Mouse (Mus musculus) Patski (cell line): ENCODE data around the gene Vamp5. TPM values are rescaled to one million over a fixed set of nuclear protein-coding genes. Genes with fewer than 3 reads are reported as not detected.

ENCODE experiments used
- ATAC-seq: fragments of 100-300 bp; one replicate; pipeline ENCODE4 v1.8.0; 2021
- CTCF ChIA-PET: fragments of 350-600 bp; sonication (Branson Sonifier 250); formaldehyde crosslinking; loops from one replicate; lab custom pipeline; 2022; ENCODE audit warnings: inconsistent platforms; lab: Charles Lee
- POLR2A ChIA-PET: fragments of 350-600 bp; sonication (Branson Sonifier 250); formaldehyde crosslinking; loops from one replicate; lab custom pipeline; 2022; ENCODE audit warnings: antibody characterized with exemption, inconsistent platforms; lab: Charles Lee
- DNase-seq: peaks from one replicate; pipeline ENCODE4 v3.0.0-alpha.2; 2011; ENCODE audit warnings: low read depth, low spot score
- H3K27me3 ChIP-seq: fragments of 371-371 bp; one replicate; pipeline ENCODE4 v1.5.1; 2021
- CTCF ChIP-seq: fragments of 100-300 bp; IDR thresholded peaks from one replicate; pipeline ENCODE4 v1.5.1; 2021
- in situ Hi-C: fragments of 300-500 bp; cut with MboI; formaldehyde crosslinking; loops from 3 replicates; pipeline ENCODE4 v1.11.1; 2018; ENCODE audit warnings: low pct_unique_long_range_greater_than_20kb, mixed read lengths
- polyA plus RNA-seq: library from polyadenylated mRNA; unstranded; gene quantifications from one replicate; pipeline ENCODE4 v1.2.3, GENCODE M21; 2021

Vamp5 gene
- polyA plus RNA-seq, 1 experiment from 2014 or later, result 33.2 TPM

GRCm38 (mm10) chr6:72359891-72360598 lies 20.2 kb downstream of the Vamp5 start:
- in situ Hi-C loops, result no loop called here

GRCm38 (mm10) chr6:72359343-72359742 lies 20.9 kb downstream of the Vamp5 start:
- in situ Hi-C loops, result no loop called here

More at GRCm38 (mm10) chr6:72359891-72360598, 20.2 kb downstream of the Vamp5 start:
- no peak for ATAC-seq
- ChIA-PET CTCF (no interaction called here), POLR2A (no interaction called here)
- no peak for TF ChIP-seq CTCF
- no peaks in the 10 kb centered on the region for H3K27me3 ChIP-seq
- DNase-seq, result no peak

GRCm38 (mm10) chr6:72358086-72358764 lies 22.0 kb downstream of the Vamp5 start:
- POLR2A ChIA-PET, result no interaction called here
- in situ Hi-C loops, result no loop called here
- DNase-seq (no peak), ATAC-seq (no peak)
- CTCF ChIA-PET, result interaction anchor here (1.4 kb wide), 1 partner anchor 49 kb away, joined by 5 read pairs; no protein-coding TSS in a partner anchor
- no peaks in the 10 kb centered on the region for H3K27me3 ChIP-seq
- no peak for TF ChIP-seq CTCF

More at GRCm38 (mm10) chr6:72359343-72359742, 20.9 kb downstream of the Vamp5 start:
- ChIA-PET CTCF (no interaction called here), POLR2A (no interaction called here)
- no peak for ATAC-seq
- no peaks in the 10 kb centered on the region for H3K27me3 ChIP-seq
- DNase-seq, result no peak
- no peak for TF ChIP-seq CTCF

- no peak for TF ChIP-seq CTCF
- H3K27me3 ChIP-seq, result no peaks in the 10 kb centered on the region
- ATAC-seq (no peak), DNase-seq (no peak)
- in situ Hi-C loops, result no loop called here
- CTCF ChIA-PET, result interaction anchor here (1.2 to 3.5 kb wide), 4 partner anchors 10 to 50 kb away, joined by 3 to 10 read pairs (median 4); partner anchors contain the start of genes 0610030E20Rik and Vamp8
- POLR2A ChIA-PET, result interaction anchor here (0.6 to 3.0 kb wide), 2 partner anchors 12 to 203 kb away, joined by 4 to 8 read pairs; partner anchors contain the start of gene Usp39
These were observed 22.8 kb downstream of the Vamp5 start for GRCm38 (mm10) chr6:72357164-72358079.

- no peak for TF ChIP-seq CTCF
- in situ Hi-C loops, result no loop called here
- no peak for DNase-seq
- ChIA-PET POLR2A (interaction anchor here (1.5 to 3.0 kb wide), 2 partner anchors 11 to 20 kb away, joined by 7 to 8 read pairs; partner anchors contain the start of gene Usp39), CTCF (interaction anchor here (1.2 to 3.5 kb wide), 5 partner anchors 8 to 46 kb away, joined by 3 to 10 read pairs (median 7); partner anchors contain the start of genes 0610030E20Rik and Vamp8)
- no peaks in the 10 kb centered on the region for H3K27me3 ChIP-seq
- ATAC-seq, result no peak
These were observed 24.2 kb downstream of the Vamp5 start for GRCm38 (mm10) chr6:72356001-72356532.

GRCm38 (mm10) chr6:72355066-72355911 lies 25.0 kb downstream of the Vamp5 start, which contains the start of gene Tmem150a:
Gene Tmem150a, plus strand, starts transcription at chr6:72355447.
- in situ Hi-C loops, result no loop called here
- peak; percentile 93 for ATAC-seq

GRCm38 (mm10) chr6:72354025-72354424 lies 26.2 kb downstream of the Vamp5 start:
- no peak for ATAC-seq
- in situ Hi-C loops, result no loop called here
- H3K27me3 ChIP-seq, result no peaks in the 10 kb centered on the region
- no peak for DNase-seq
- no peak for TF ChIP-seq CTCF
- CTCF ChIA-PET, result interaction anchor here (1.8 kb wide), 2 partner anchors 28 to 36 kb away, joined by 5 read pairs; partner anchors contain the start of gene Vamp8
- POLR2A ChIA-PET, result no interaction called here

More at GRCm38 (mm10) chr6:72355066-72355911, 25.0 kb downstream of the Vamp5 start, which contains the start of gene Tmem150a:
- no peaks in the 10 kb centered on the region for H3K27me3 ChIP-seq
- no peak for DNase-seq
- POLR2A ChIA-PET, result interaction anchor here (0.8 to 3.0 kb wide), 3 partner anchors 9 to 21 kb away, joined by 3 to 8 read pairs (median 7); partner anchors contain the start of genes 0610030E20Rik and Usp39
- CTCF ChIA-PET, result interaction anchor here (0.9 to 3.5 kb wide), 5 partner anchors 9 to 71 kb away, joined by 3 to 10 read pairs (median 7); partner anchors contain the start of gene Vamp8
- no peak for TF ChIP-seq CTCF

- ChIA-PET POLR2A (interaction anchor here (1.2 kb wide), 1 partner anchor 27 kb away, joined by 3 read pairs; the partner anchor contains the start of gene Vamp5), CTCF (interaction anchor here (1.2 to 1.8 kb wide), 4 partner anchors 27 to 55 kb away, joined by 3 to 5 read pairs (median 4); partner anchors contain the start of gene Vamp8)
- no peak for TF ChIP-seq CTCF
- H3K27me3 ChIP-seq, result no peaks in the 10 kb centered on the region
- no peak for ATAC-seq
- in situ Hi-C loops, result no loop called here
- DNase-seq, result no peak
These were observed 27.4 kb downstream of the Vamp5 start for GRCm38 (mm10) chr6:72352636-72353405.
